Mouse (Mus musculus) forebrain, embryonic 11.5 days (tissue): ENCODE results near the gene Tbx6. TPM values are rescaled to one million over a fixed set of nuclear protein-coding genes. Genes with fewer than 3 reads are reported as not detected.

ENCODE experiments used
- ATAC-seq: fragments of 200-750 bp; cut with Nextera tagmentation; replicated peaks from 2 replicates; pipeline ENCODE4 v1.8.0; 2017; ENCODE audit warnings: moderate TSS enrichment; ENCODE audit not compliant: low FRiP score
- DNase-seq: peaks from one replicate; pipeline ENCODE4 v3.0.0-alpha.2; 2017; ENCODE audit warnings: low spot score
- H3K27ac ChIP-seq: fragments of 300-500 bp; sonication (generic); 2 replicates; pipeline ENCODE4 v1.5.1; 2014; ENCODE audit warnings: low read depth, low read length
- H3K27me3 ChIP-seq: fragments of 300-500 bp; sonication (generic); 2 replicates; pipeline ENCODE4 v1.6.1; 2014; ENCODE audit warnings: mild to moderate bottlenecking, low read length, mixed read lengths; ENCODE audit not compliant: control insufficient read depth, insufficient read depth
- H3K36me3 ChIP-seq: fragments of 300-500 bp; sonication (generic); 2 replicates; pipeline ENCODE4 v1.6.1; 2014; ENCODE audit warnings: mild to moderate bottlenecking, low read length, moderate library complexity, mixed read lengths; ENCODE audit not compliant: control insufficient read depth, insufficient read depth
- H3K4me1 ChIP-seq: fragments of 300-500 bp; sonication (generic); replicated peaks from 2 replicates; pipeline ENCODE4 v1.6.1; 2014; ENCODE audit warnings: low read length, mixed read lengths; ENCODE audit not compliant: control insufficient read depth, insufficient read depth
- H3K4me2 ChIP-seq: fragments of 300-500 bp; sonication (generic); 2 replicates; pipeline ENCODE4 v1.6.1; 2014; ENCODE audit warnings: low read depth, mild to moderate bottlenecking, low read length, moderate library complexity, mixed read lengths; ENCODE audit not compliant: severe bottlenecking
- H3K4me3 ChIP-seq: fragments of 300-500 bp; sonication (generic); 2 replicates; pipeline ENCODE4 v1.5.1; 2014; ENCODE audit warnings: low read depth, low read length
- H3K9ac ChIP-seq: fragments of 300-500 bp; sonication (generic); 2 replicates; pipeline ENCODE4 v1.6.1; 2014; ENCODE audit warnings: low read length
- H3K9me3 ChIP-seq: fragments of 300-500 bp; sonication (generic); 2 replicates; pipeline ENCODE4 v1.6.1; 2016; ENCODE audit warnings: low read length, mixed read lengths; ENCODE audit not compliant: control insufficient read depth
- WGBS: fragments of 180-500 bp; shearing (Covaris S2); extraction: QIAGEN DNeasy Blood & Tissue Kit; methylation state at CpG from one replicate; pipeline ENCODE4 v1.1.7; 2014; 5-methylcytosine and 5-hydroxymethylcytosine counted together
- polyA plus RNA-seq: library from polyadenylated mRNA; unstranded; fragments of >200 nt; fragmentation: Nextera tagmentation; extraction: Ambion mirVana; gene quantifications from 2 replicates; pipeline ENCODE4 v1.2.1, GENCODE M21; 2014

The Tbx6 gene
- polyA plus RNA-seq, 1 experiment from 2014 or later, result 0.28 TPM

DNA sequence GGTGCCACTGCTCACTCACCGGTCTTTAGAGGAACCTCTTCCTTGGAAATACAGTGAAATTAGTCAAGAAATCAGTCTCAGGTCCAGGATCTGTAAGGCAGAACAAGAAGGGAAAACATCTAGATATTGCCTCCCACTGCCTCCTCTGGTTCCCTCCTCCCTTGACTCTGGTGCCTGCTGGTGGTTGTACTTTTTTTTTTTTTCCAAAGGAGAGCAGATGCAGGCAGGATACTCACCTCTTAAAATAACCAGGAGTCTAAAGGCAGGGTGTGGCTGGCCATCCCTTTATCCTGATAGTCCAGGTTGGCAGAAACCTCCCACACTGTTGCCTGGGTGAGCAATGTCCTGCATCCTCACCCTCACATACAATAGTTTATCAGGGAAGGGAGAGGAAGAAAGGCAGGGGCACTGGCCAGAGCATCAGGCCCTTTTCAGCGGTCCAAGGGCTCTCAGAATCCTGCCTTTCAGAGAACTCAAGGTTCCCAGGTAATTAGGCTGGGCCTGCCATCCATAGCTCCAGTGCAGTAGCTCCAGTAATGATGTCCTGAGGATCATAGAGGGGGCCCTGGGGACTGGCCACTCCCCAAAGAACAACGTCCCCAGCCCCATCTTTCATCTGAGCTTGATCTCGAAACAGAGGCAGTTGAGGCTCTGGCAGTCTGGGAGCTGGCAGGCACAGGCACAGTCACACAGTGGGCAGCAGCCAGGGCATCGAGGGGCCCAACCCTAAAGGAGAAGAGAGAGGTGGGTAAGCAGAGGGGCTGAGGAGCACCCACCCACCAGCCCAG is 19.2 kb downstream of the Tbx6 start:
- Histone ChIP-seq H3K4me1 (peaks cover 30% of the 10 kb centered on the region), H3K4me2 (peak overlapping the region; percentile 79), H3K9me3 (no peaks in the 10 kb centered on the region), H3K36me3 (peaks cover 11% of the 10 kb centered on the region; the same call in 1 of the 2 replicates), H3K4me3 (peak overlapping the region; percentile 68; the same call in 1 of the 2 replicates), H3K27me3 (no peaks in the 10 kb centered on the region), H3K27ac (peak overlapping the region; percentile 92), H3K9ac (peak overlapping the region; percentile 74)
- DNase-seq (no peak), ATAC-seq (no peak)
- WGBS, result 49% methylated on average over 5 of the region's 5 CpGs

- peaks cover 9% of the 10 kb centered on the region; the same call in 1 of the 2 replicates for H3K36me3 ChIP-seq
- no peaks in the 10 kb centered on the region for H3K27me3 ChIP-seq
- no peak overlapping the region for H3K4me2 ChIP-seq
- 95% methylated on average over 16 of the region's 16 CpGs for WGBS
- H3K4me1 ChIP-seq, result peaks cover 30% of the 10 kb centered on the region
- H3K9ac ChIP-seq, result no peak overlapping the region
- H3K9me3 ChIP-seq, result no peaks in the 10 kb centered on the region
- no peak overlapping the region for H3K27ac ChIP-seq
- no peak overlapping the region for H3K4me3 ChIP-seq
- ATAC-seq (no peak), DNase-seq (no peak)
These were observed 19.8 kb downstream of the Tbx6 start for GRCm38 (mm10) chr7:126801057-126801422.

DNA sequence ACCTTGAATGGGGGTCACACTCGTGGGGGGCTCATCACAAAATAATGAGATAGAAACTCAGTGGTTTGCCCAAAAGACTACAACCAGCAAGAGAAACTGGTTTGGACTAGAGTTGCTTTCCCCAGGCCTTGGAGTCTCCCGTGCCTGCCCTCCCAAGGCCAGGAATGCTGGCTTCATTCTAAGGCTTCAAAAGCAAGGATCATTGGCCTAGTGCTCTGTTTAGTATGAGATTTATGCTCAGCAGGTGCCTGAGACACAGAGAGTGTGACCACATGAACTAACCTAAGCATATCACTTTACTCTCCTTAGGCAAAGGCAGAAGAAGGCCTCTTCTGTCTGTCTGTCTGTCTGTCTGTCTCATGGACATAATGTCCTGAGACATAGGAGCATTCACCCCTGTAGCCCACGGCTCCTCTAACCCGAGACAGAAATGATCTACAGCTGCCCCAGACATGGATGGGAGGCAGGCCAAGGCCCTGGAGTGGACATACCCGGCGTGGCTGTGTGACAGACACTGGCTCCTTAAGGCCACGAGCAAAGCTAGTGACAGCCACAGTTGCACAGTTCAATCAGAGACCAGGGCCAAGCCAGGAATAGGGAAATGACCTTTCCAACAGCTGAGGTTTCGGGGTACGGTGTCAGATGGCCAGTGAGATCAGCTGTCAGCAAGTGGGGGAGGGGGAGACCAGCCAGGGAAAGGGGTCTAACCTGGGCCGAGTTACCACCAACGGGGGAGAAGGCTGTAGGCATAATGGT is 21.0 kb downstream of the Tbx6 start:
- Histone ChIP-seq H3K36me3 (peaks cover 4% of the 10 kb centered on the region; the same call in 1 of the 2 replicates), H3K9ac (no peak overlapping the region), H3K9me3 (no peaks in the 10 kb centered on the region), H3K4me2 (no peak overlapping the region), H3K4me3 (no peak overlapping the region), H3K4me1 (peaks cover 20% of the 10 kb centered on the region), H3K27ac (no peak overlapping the region), H3K27me3 (no peaks in the 10 kb centered on the region)
- DNase-seq (no peak), ATAC-seq (no peak)
- 91% methylated on average over 11 of the region's 11 CpGs for WGBS

- Histone ChIP-seq H3K27ac (no peak overlapping the region), H3K4me3 (no peak overlapping the region), H3K9ac (no peak overlapping the region), H3K27me3 (no peaks in the 10 kb centered on the region), H3K36me3 (peaks cover 4% of the 10 kb centered on the region; the same call in 1 of the 2 replicates), H3K4me2 (no peak overlapping the region), H3K4me1 (peaks cover 16% of the 10 kb centered on the region), H3K9me3 (no peaks in the 10 kb centered on the region)
- DNase-seq, result no peak
- ATAC-seq, result no peak
- 92% methylated on average over 6 of the region's 6 CpGs for WGBS
These were observed 21.9 kb downstream of the Tbx6 start for GRCm38 (mm10) chr7:126803181-126803580.

DNA sequence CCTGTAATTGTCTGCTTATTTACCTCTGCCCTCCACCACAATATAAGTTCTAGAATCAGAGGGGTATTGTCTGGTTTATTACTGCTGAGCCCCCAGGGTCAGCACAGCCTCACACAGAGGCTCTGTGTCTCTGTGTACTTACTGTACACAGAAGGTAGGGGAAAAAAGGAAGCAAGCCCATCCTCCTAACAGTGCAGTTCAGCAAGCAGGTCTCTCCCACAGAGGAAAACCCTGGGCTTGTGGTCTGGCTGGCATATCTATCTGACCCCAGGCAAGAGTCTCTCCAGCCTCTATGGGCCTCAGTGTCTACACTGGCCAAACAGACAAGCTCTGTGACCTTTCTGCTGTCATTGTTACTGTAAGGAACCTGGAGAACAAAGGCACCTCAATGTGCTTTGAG is 22.5 kb downstream of the Tbx6 start:
- no peak overlapping the region for H3K27ac ChIP-seq
- no peaks in the 10 kb centered on the region for H3K27me3 ChIP-seq
- peaks cover 19% of the 10 kb centered on the region for H3K4me1 ChIP-seq
- H3K9ac ChIP-seq, result peak overlapping the region; percentile 8; the same call in 1 of the 2 replicates
- H3K36me3 ChIP-seq, result peaks cover 4% of the 10 kb centered on the region; the same call in 1 of the 2 replicates
- ATAC-seq (no peak), DNase-seq (no peak)
- H3K9me3 ChIP-seq, result no peaks in the 10 kb centered on the region
- H3K4me3 ChIP-seq, result no peak overlapping the region
- no peak overlapping the region for H3K4me2 ChIP-seq

DNA sequence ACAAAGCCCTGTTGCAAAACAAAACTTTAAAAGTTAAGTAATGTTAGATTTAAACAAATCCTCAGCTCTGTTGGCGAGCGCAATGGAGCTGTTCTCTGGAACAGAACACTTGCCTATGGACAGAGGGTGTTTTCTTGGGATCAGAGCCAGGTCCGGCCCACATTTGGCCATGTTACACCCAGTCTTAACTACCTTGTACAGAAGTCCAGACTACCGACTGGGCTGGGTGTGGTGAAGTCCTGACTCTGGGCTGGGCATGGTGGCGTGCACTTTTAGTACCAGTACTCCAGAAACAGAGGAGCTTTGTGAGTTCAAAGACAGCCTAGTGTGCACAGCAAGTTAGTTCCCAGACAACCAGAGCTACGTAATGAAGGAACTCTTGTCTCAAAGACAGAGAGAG is 25.7 kb downstream of the Tbx6 start:
- no peak overlapping the region for H3K9ac ChIP-seq
- no peak overlapping the region for H3K27ac ChIP-seq
- H3K4me3 ChIP-seq, result no peak overlapping the region
- H3K4me1 ChIP-seq, result peaks cover 8% of the 10 kb centered on the region; the same call in 1 of the 2 replicates
- DNase-seq, result no peak
- 91% methylated on average over 6 of the region's 6 CpGs for WGBS
- H3K36me3 ChIP-seq, result peaks cover 4% of the 10 kb centered on the region; the same call in 1 of the 2 replicates
- no peak overlapping the region for H3K4me2 ChIP-seq
- no peaks in the 10 kb centered on the region for H3K27me3 ChIP-seq
- ATAC-seq, result no peak
- no peaks in the 10 kb centered on the region for H3K9me3 ChIP-seq

- H3K36me3 ChIP-seq, result peaks cover 4% of the 10 kb centered on the region; the same call in 1 of the 2 replicates
- peaks cover 8% of the 10 kb centered on the region; the same call in 1 of the 2 replicates for H3K4me1 ChIP-seq
- no peaks in the 10 kb centered on the region for H3K9me3 ChIP-seq
- H3K9ac ChIP-seq, result peak overlapping the region; percentile 87; the same call in 1 of the 2 replicates
- DNase-seq (no peak), ATAC-seq (no peak)
- H3K27ac ChIP-seq, result no peak overlapping the region
- H3K27me3 ChIP-seq, result no peaks in the 10 kb centered on the region
- H3K4me3 ChIP-seq, result no peak overlapping the region
- 82% methylated on average over 4 of the region's 4 CpGs for WGBS
- peak overlapping the region; percentile 83; the same call in 1 of the 2 replicates for H3K4me2 ChIP-seq
These were observed 26.1 kb downstream of the Tbx6 start for GRCm38 (mm10) chr7:126807405-126807804.

DNA sequence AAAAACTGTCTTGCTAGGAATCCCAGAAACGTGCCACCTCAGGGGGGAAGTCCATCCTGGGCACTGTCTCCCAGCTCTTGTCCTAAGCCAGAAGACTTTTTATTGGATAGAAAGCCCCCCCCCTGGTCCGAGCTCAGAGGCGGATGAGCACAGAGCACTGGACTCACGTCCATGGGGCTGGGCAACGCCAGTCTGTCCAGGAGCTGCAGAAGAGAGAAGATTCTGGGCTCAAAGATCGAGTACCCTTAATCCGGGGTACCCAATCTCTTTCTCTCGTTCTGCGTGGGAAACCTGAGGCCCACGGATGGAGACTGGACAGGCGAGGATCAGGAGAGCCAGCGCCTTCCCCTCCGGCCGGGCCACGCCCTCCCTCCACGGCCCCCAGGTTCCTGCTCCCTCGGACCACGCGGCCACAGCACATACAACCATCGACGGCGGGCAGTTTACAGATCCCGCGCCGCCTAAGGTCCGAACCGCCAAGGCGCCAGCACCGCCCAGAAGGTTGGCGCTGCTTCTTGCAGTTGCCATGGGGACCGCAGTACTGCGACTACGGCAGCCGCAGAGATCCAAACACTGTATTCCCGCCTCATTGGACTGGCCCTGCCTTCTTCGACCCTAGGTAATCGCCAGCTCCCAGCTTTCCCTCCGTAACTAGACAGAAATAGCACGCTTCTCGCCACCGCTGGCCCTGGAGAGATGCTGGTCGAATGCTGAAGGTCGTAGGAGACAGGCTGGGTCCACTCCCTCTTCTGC is 27.6 kb downstream of the Tbx6 start:
- no peaks in the 10 kb centered on the region for H3K27me3 ChIP-seq
- H3K4me2 ChIP-seq, result peak overlapping the region; percentile 83
- H3K9me3 ChIP-seq, result no peaks in the 10 kb centered on the region
- H3K9ac ChIP-seq, result peak overlapping the region; percentile 87
- H3K4me3 ChIP-seq, result peak overlapping the region; percentile 64
- DNase-seq (peak; percentile 93), ATAC-seq (peak; percentile 95)
- H3K36me3 ChIP-seq, result peaks cover 3% of the 10 kb centered on the region; the same call in 1 of the 2 replicates
- H3K4me1 ChIP-seq, result peaks cover 8% of the 10 kb centered on the region; the same call in 1 of the 2 replicates
- peak overlapping the region; percentile 80 for H3K27ac ChIP-seq
- WGBS, result under 1% methylated on average over 43 of the region's 43 CpGs
